Mouse (Mus musculus) kidney, embryonic 16.5 days (tissue): ENCODE results near the gene Selenon. TPM values are rescaled to one million over a fixed set of nuclear protein-coding genes. Genes with fewer than 3 reads are reported as not detected.

ENCODE experiments used
- ATAC-seq: fragments of 200-750 bp; cut with Nextera tagmentation; 2 replicates; pipeline ENCODE4 v1.8.0; 2017; ENCODE audit warnings: moderate TSS enrichment; ENCODE audit not compliant: low FRiP score, low TSS enrichment
- H3K27ac ChIP-seq: fragments of 300-500 bp; sonication (generic); 2 replicates; pipeline ENCODE4 v1.5.1; 2014; ENCODE audit warnings: low read length
- H3K27me3 ChIP-seq: fragments of 300-500 bp; sonication (generic); 2 replicates; pipeline ENCODE4 v1.6.1; 2014; ENCODE audit warnings: low read length, control low read depth, mixed read lengths; ENCODE audit not compliant: insufficient read depth
- H3K36me3 ChIP-seq: fragments of 300-500 bp; sonication (generic); 2 replicates; pipeline ENCODE4 v1.6.1; 2014; ENCODE audit warnings: low read length, control low read depth, mixed read lengths; ENCODE audit not compliant: insufficient read depth
- H3K4me1 ChIP-seq: fragments of 300-500 bp; sonication (generic); 2 replicates; pipeline ENCODE4 v1.6.1; 2014; ENCODE audit warnings: low read length, control low read depth, mixed read lengths; ENCODE audit not compliant: insufficient read depth
- H3K4me2 ChIP-seq: fragments of 300-500 bp; sonication (generic); replicated peaks from 2 replicates; pipeline ENCODE4 v1.6.1; 2014; ENCODE audit warnings: low read depth, low read length
- H3K4me3 ChIP-seq: fragments of 300-500 bp; sonication (generic); 2 replicates; pipeline ENCODE4 v1.5.1; 2014; ENCODE audit warnings: mild to moderate bottlenecking, low read length
- H3K9ac ChIP-seq: fragments of 300-500 bp; sonication (generic); replicated peaks from 2 replicates; pipeline ENCODE4 v1.6.1; 2014; ENCODE audit warnings: low read length
- H3K9me3 ChIP-seq: fragments of 300-500 bp; sonication (generic); 2 replicates; pipeline ENCODE4 v1.6.1; 2016; ENCODE audit warnings: low read length, control low read depth
- WGBS: fragments of 180-500 bp; shearing (Covaris S2); extraction: QIAGEN DNeasy Blood & Tissue Kit; methylation state at CpG from one replicate; pipeline ENCODE4 v1.1.7; 2014; 5-methylcytosine and 5-hydroxymethylcytosine counted together
- polyA plus RNA-seq: library from polyadenylated mRNA; unstranded; fragments of >200 nt; fragmentation: Nextera tagmentation; extraction: Ambion mirVana; gene quantifications from 2 replicates; pipeline ENCODE4 v1.2.1, GENCODE M21; 2015

Gene Selenon
- polyA plus RNA-seq, 1 experiment from 2014 or later = 9.7 TPM

DNA sequence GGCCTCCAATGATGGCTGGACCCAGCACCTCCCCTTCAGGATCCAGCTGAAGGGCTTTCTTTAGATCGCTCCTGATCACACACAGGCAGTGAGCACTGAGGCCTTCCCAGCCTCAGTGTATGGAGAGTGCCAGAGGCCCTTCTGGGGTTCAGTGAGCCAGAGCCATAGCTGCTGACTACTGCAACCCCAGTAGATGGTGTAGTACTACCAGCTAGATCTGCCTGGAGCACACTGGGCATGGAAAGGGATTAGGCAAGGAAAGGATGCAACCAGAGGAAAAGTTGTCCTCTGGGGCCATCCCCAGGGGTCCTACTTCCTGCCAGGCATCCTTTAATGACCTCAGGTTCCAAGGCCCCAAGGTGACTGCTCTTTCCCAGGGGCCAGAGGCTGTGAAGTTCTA, 1.7 kb upstream of the Selenon start:
- Histone ChIP-seq H3K27me3 (no peaks in the 10 kb centered on the region), H3K4me2 (no peak overlapping the region), H3K9me3 (peaks cover 10% of the 10 kb centered on the region; the same call in 1 of the 2 replicates), H3K4me3 (no peak overlapping the region), H3K27ac (no peak overlapping the region), H3K9ac (no peak overlapping the region), H3K4me1 (peaks cover 19% of the 10 kb centered on the region), H3K36me3 (peaks cover 15% of the 10 kb centered on the region)
- 77% methylated on average over 1 of the region's 1 CpGs for WGBS
- ATAC-seq = no peak

DNA sequence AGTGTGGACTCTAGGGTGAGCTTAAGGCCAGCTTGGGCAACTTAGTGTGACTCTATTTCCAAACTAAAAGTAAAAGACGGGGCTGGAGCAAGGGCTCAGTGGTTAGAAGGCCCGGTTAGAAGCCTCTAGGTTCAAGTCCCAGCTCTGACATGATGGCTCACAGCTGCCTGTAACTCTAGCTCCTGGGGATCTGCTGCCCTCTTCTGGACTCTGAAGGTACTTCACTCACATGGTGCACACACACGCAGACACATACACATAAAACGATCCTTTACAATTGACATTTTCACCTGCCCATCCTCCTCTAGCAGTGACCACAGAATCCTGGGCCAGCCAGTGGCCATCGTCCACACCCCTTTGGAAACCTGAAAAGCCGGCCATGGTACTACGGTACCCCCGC, 2.1 kb downstream of the Selenon start:
- H3K4me1 ChIP-seq = peaks cover 27% of the 10 kb centered on the region
- ATAC-seq = no peak
- H3K27ac ChIP-seq = no peak overlapping the region
- no peak overlapping the region for H3K4me2 ChIP-seq
- H3K9ac ChIP-seq = no peak overlapping the region
- peaks cover 10% of the 10 kb centered on the region; the same call in 1 of the 2 replicates for H3K9me3 ChIP-seq
- 99% methylated on average over 8 of the region's 8 CpGs for WGBS
- H3K27me3 ChIP-seq = no peaks in the 10 kb centered on the region
- peaks cover 29% of the 10 kb centered on the region for H3K36me3 ChIP-seq
- H3K4me3 ChIP-seq = no peak overlapping the region

DNA sequence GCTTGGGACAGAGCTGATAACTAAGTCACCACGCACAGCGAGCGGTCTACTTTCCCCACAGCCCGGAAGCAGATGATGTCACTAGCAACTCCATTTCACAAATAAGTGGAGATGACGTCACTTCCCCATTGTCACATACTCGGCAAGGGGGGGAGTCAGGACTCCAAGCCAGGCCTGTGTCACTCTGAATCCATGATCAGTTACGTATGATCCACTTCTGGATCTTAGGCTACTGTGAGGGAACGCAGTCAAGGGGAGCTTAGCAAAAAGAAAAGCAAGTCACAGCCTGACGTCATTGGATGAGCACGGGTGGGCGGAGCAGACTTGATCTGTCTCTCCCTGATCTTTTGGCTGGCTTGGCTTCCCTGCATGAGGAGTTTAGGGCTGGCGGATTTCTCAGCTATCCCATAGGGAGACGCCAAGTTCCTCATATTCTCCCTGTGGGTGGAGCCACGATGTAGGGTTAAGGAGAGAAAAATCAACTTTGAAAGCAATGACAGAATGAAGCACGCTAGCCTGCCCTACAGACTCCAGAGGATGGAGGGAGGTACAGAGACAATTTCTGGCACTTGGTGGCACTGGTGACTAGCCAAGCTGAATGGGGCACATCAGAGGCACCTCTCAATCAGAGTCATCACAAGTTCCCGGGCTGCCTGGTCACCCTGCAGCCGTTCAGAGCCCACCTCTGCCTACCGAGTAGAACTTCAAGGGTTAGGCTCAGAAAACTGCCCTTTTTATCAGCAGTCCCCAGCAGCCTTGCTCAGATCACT, 3.6 kb downstream of the Selenon start:
- ATAC-seq = no peak
- 61% methylated on average over 18 of the region's 18 CpGs for WGBS
- no peak overlapping the region for H3K27ac ChIP-seq
- peaks cover 37% of the 10 kb centered on the region for H3K36me3 ChIP-seq
- peaks cover 27% of the 10 kb centered on the region for H3K4me1 ChIP-seq
- no peak overlapping the region for H3K4me3 ChIP-seq
- no peaks in the 10 kb centered on the region for H3K27me3 ChIP-seq
- H3K4me2 ChIP-seq = no peak overlapping the region
- no peak overlapping the region for H3K9ac ChIP-seq
- peaks cover 10% of the 10 kb centered on the region; the same call in 1 of the 2 replicates for H3K9me3 ChIP-seq

DNA sequence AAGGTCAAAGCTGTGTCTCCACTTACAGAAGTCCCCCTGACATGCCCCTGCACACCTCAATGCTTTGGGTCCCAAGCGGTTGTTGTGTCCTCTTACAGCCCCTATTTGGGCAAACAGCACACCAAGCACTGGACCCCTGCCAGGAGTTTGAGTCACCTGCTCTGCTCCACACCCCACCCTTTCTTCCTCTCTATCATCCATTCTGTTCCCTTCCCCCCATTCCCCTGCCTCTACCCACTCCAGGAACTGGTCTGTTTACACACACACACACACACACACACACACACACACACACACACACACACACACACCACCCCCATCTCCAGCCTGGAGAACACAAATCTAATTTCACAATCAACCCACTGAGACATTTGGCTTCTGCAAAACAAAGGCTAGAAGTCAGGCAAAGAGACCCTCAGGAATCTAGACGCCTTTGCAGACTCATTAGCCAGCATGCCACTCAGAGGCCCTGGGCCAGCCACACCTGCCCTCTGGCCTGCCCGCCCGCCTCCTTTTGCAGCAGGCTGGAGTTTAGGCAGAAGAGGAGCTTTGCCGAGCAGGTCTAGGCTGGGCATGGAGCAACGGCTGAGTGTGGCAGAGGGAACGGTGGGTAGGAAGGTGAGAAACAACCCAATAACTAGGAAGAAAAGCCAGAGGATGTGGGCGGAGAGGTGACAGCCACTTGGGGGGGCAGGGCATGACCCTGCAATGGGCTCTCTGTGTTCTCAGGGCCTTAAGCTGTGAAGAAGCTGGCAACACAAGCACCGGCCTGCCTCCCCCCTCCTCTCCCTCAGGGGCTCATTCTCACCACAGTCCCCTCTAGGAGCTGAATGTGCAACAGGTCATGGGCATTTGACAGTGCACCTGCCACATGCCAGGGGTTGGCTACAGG, 4.9 kb downstream of the Selenon start:
- Histone ChIP-seq H3K4me2 (no peak overlapping the region), H3K36me3 (peaks cover 47% of the 10 kb centered on the region), H3K4me3 (no peak overlapping the region), H3K27ac (0 out of 2 replicates have a peak overlapping the region, but pooled peaks have one; percentile 6), H3K27me3 (no peaks in the 10 kb centered on the region), H3K9ac (no peak overlapping the region), H3K9me3 (peaks cover 10% of the 10 kb centered on the region; the same call in 1 of the 2 replicates), H3K4me1 (peaks cover 23% of the 10 kb centered on the region)
- ATAC-seq = no peak
- WGBS = 52% methylated on average over 9 of the region's 9 CpGs

DNA sequence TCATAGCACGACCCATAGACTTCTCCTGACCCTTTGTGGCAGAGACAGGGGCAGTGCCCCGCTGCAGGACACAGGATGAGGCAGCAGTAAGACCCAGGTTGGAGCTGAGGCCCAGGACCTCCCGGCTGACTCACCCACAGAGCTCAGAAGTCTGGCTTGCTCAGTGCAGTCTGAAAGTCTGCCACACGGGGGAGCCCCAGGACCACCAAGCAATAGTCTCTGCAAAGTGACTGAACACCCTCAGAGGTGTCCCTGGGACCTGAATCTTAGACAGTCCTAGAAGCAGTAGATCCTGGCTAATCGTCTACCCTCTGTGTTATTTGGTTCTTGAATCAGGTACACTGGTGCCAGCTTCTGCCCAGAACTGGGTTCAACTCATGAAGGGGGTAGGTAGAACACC, 8.7 kb downstream of the Selenon start:
- 4% methylated on average over 5 of the region's 5 CpGs for WGBS
- ATAC-seq = peak; percentile 65
- no peak overlapping the region for H3K4me3 ChIP-seq

DNA sequence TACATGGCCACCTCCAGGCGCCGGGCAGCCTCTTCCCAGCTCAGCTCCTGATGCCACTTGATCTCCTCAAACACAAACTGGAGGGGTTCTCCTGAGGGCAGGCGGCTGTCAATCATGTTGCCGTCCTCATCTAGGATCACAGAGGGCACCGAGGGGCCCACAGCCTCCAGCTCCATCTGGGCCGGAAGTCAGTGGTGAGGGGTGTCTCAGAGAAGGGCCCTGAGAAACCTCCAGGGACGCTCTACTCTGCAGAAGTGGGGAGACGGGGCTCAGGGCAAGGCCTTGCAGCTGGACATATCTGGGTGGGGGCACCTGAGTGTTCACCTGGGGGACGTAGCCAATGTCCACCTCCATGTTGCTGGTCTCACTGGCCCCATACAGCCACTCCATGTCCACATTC, 9.2 kb downstream of the Selenon start:
- Histone ChIP-seq H3K36me3 (peaks cover 55% of the 10 kb centered on the region), H3K9ac (no peak overlapping the region), H3K4me1 (peaks cover 8% of the 10 kb centered on the region), H3K27ac (no peak overlapping the region), H3K9me3 (no peaks in the 10 kb centered on the region), H3K4me2 (no peak overlapping the region), H3K4me3 (no peak overlapping the region), H3K27me3 (no peaks in the 10 kb centered on the region)
- WGBS = 92% methylated on average over 9 of the region's 9 CpGs
- ATAC-seq = no peak

More for the DNA sequence above, 8.7 kb downstream of the Selenon start:
- H3K4me1 ChIP-seq = peaks cover 13% of the 10 kb centered on the region
- no peak overlapping the region for H3K4me2 ChIP-seq
- H3K36me3 ChIP-seq = peaks cover 60% of the 10 kb centered on the region
- no peak overlapping the region for H3K27ac ChIP-seq
- H3K27me3 ChIP-seq = no peaks in the 10 kb centered on the region
- no peaks in the 10 kb centered on the region for H3K9me3 ChIP-seq
- no peak overlapping the region for H3K9ac ChIP-seq

DNA sequence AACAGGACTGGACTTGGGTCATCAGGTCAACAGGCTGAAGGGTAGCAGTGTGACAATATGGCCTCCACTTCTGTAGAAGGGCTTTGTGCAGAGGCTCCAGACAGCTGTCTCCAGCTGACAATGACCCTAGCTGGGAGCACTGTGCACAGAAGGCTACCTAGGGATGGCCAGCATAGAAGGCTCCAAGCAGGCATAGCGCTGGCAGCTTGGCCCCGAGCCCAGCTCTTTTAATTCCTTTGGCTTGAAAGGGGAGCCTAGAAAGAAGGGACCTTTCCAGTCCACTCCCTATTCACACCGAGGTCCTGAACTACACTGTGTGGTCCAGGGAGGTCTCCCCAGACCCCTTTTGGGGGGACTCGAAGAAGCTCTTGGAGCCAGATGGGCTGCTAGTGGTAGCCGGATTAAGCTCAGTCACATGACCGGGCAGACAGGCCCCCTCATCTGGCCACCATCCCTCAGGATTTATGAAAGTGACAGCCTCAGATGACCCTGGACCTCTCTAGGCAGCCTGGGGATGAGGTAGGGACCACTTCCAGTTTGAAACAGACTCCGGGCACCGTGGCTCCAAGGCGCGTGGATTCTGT, 12.9 kb downstream of the Selenon start:
- Histone ChIP-seq H3K36me3 (peaks cover 41% of the 10 kb centered on the region), H3K4me1 (peaks cover 7% of the 10 kb centered on the region), H3K9ac (no peak overlapping the region), H3K27ac (no peak overlapping the region), H3K9me3 (no peaks in the 10 kb centered on the region), H3K4me2 (no peak overlapping the region), H3K4me3 (no peak overlapping the region), H3K27me3 (no peaks in the 10 kb centered on the region)
- ATAC-seq = no peak
- WGBS = 89% methylated on average over 10 of the region's 10 CpGs

DNA sequence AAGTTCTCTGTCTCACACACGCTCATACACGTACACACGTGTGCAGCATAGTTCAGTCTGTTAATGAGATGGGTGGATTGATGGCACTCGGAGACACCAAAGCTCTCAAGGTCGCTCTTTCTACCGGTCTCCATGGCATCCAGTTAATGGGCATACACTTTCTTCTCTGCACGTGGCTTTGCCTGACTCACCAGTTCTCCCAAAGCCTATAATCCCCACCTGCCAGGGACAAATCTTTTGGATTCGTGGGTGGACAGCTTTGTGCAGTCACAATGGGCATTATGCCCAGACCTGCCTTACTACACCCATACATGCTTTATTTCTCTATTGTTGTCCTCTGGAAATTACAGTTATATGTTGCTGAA, 16.2 kb downstream of the Selenon start:
- 6% methylated on average over 8 of the region's 8 CpGs for WGBS
- ATAC-seq = 0 out of 2 replicates have a peak, but pooled peaks have one; percentile 0
- H3K9me3 ChIP-seq = no peaks in the 10 kb centered on the region
- peak overlapping the region; percentile 98 for H3K4me2 ChIP-seq
- peak overlapping the region; percentile 58 for H3K9ac ChIP-seq
- H3K4me3 ChIP-seq = peak overlapping the region; percentile 92
- H3K27me3 ChIP-seq = no peaks in the 10 kb centered on the region
- peaks cover 15% of the 10 kb centered on the region for H3K4me1 ChIP-seq
- peaks cover 21% of the 10 kb centered on the region for H3K36me3 ChIP-seq
- H3K27ac ChIP-seq = peak overlapping the region; percentile 45

DNA sequence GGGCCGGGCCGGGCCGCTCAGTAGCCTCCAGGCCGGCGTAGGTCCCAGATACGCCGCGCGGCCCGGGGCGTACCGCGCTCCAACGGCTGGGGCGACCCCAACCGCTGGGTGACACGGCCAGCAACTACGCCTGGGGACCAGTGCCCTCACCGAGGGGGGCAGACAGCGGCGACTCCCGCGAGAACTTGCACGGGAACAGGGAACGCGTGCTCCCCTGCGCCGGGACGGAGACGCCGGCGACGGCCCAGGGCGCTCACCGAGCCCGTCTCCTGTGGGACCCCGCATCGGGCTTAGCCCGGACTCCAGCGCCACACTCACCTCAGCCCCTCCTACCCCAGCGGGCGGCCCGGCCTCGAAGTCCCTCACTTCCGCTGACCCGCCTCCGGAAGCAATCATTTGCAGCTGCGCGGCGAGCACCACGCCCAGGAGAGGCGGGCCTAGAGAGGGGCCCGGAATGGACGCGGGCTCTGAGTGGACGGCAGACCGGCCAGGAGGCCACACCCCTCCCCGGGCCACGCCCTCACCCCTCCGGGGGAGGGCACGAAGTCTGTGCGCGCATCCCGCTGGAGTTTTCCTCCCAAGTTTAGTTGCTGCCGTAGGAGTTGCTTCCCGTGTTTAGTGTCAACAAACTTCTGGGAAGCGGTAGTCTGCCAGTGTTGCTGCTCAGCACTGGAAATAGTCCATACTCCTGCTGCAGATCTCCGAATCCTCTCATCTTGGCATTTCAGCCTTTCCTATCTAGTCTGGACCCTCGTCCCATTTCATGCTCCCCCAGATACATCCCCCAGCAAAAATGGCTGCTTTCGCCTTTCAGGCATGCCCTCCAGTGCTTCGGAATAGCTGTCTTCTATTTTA, 16.8 kb downstream of the Selenon start, which contains the start of gene Mtfr1l:
Gene Mtfr1l, minus strand, starts transcription at position 456 of the 855 bp plus-strand sequence.
- WGBS = under 1% methylated on average over 71 of the region's 71 CpGs
- peak within 1 kb of the TSS; percentile 92 for H3K4me3 ChIP-seq
- no peaks in the 10 kb centered on the region for H3K9me3 ChIP-seq
- peaks cover 19% of the 10 kb centered on the region for H3K36me3 ChIP-seq
- peak within 1 kb of the TSS; percentile 88 for H3K9ac ChIP-seq
- H3K27me3 ChIP-seq = no peaks in the 10 kb centered on the region
- peaks cover 15% of the 10 kb centered on the region for H3K4me1 ChIP-seq
- H3K27ac ChIP-seq = peak within 1 kb of the TSS; percentile 92
- peak; percentile 98 for ATAC-seq
- peak within 1 kb of the TSS; percentile 98 for H3K4me2 ChIP-seq
